Mouse (Mus musculus): ENCODE results near the gene Gm15293.
"Not testable (repeated sequence)": the region's sequence is repeated elsewhere in the genome, so short reads cannot be mapped to it uniquely, and the experiment has no call there.

The Gm15293 gene

GRCm38 (mm10) chr8:21201261-21201660 is at the start of gene Gm15293:
TSS of gene Gm15293 (plus strand) at chr8:21201561.
- DNase-seq (ENCODE audit: low spot score), result not testable (repeated sequence)

DNA sequence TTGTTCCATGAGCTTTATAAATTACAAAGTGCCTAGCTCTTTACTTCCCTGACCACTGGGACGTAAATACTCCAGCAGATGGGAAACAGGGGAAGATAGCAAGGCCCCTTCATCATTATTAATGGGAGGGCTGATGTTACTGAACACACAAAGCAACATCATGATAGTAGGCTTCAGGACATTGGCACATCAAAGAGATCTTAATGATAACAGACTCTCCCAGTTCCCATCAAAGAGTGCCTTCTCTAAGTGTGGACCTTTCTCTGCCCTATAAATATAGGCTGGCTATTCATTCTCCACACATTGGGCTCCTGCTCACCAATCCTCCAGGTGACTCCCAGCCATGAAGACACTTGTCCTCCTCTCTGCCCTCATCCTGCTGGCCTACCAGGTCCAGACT is 39.4 kb upstream of the Gm15293 start, which contains the start of gene Defa22:
TSS of gene Defa22 (plus strand) at position 301 of the 400 bp plus-strand sequence.
- DNase-seq (ENCODE audit: low spot score), result not testable (repeated sequence)

DNA sequence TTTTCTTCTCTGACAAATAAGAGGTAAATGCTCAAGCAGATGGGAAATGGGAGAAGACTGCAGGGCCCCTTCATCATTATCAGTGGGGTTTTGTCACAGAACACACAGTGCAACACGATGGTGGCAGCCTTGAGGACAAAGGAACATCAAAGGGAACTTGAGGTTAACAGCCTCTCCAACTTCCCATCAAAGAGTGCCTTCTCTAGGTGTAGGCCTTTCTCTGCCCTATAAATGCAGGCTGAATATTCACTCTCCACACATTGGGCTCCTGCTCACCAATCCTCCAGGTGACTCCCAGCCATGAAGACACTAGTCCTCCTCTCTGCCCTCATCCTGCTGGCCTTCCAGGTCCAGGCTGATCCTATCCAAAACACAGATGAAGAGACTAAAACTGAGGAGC is 10.0 kb upstream of the Gm15293 start, which contains the start of gene Defa31:
TSS of gene Defa31 (plus strand) at position 301 of the 400 bp plus-strand sequence.
- DNase-seq (ENCODE audit: low spot score), result not testable (repeated sequence)
